Mouse (Mus musculus): Measurements from ENCODE around the gene Agap2. TPM values are rescaled to one million over a fixed set of nuclear protein-coding genes. Genes with fewer than 3 reads are reported as not detected.
"Not testable (repeated sequence)": the region's sequence is repeated elsewhere in the genome, so short reads cannot be mapped to it uniquely, and the experiment has no call there.

Agap2 gene
- total RNA-seq, 2 experiments from 2014 or later = 1.6 TPM

DNA sequence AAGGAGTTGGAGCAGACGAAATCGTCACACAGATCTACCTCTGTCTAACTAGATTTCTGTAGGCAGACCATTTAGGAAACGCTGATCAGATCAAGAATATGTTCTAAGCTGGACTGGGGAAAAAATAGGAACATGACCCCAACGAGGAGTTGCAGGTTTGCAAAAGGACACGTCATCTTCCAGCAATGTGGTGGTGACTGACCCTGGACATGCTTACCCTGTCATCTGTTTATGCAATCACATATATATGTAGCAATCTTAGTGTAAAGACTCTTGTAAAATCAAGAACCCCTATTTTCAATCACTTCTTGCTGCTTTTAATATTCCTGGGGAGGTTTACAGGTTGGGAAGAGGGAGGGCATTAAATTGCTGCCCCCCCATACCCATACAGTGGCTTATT lies 12.6 kb upstream of the Agap2 start:
- peak; percentile 5 for DNase-seq
- no peak for TF ChIP-seq CTCF (IDR thresholded peaks at IDR 0.05)
- peak overlapping the region; percentile 92; the same call in 1 of the 2 replicates for H3K4me3 ChIP-seq
- peak overlapping the region; percentile 58; the same call in 1 of the 2 replicates for H3K27ac ChIP-seq
- intact Hi-C loops (cut with DNase I) = no loop called here

DNA sequence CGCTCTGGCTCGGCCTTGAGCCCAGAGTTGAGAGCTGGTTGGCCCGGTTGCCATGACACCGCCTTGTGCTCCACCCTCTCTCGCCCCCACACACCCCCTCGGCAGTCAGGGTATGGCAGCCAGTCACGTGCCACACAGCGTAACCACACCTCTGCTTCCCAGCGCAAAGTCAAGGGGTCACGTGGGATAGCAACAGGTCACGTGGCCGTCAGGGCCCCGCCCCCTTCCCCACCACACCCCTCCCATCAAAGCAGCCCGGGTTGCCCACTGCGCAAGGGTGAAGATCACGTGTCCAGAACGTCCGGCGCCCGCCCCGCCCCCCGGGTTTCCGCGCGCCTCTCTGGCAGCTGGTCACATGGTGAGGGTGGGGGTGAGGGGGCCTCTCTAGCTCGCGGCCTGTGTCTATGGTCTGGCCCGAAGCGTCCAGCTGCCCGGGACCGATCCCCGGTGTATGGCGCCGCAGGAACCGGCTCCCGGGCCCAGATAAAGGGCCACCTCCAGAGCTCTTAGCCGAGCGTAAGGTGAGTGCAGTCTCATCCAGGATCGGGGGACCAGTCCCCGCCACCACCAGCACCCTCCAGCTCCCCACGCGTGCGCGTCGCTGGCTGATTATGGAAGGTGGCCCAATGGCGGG lies 11.7 kb upstream of the Agap2 start, which contains the start of gene Cdk4:
Gene Cdk4 (plus strand): TSS at position 296 of the 634 bp plus-strand sequence.
- Histone ChIP-seq H3K27ac (peak within 1 kb of the TSS; percentile 95), H3K4me3 (peak within 1 kb of the TSS; percentile 92)
- intact Hi-C loops (cut with DNase I) = no loop called here
- TF ChIP-seq CTCF (IDR thresholded peaks at IDR 0.05) = 0 out of 2 replicates have a peak, but pooled peaks have one; percentile 2
- DNase-seq = peak; percentile 99

DNA sequence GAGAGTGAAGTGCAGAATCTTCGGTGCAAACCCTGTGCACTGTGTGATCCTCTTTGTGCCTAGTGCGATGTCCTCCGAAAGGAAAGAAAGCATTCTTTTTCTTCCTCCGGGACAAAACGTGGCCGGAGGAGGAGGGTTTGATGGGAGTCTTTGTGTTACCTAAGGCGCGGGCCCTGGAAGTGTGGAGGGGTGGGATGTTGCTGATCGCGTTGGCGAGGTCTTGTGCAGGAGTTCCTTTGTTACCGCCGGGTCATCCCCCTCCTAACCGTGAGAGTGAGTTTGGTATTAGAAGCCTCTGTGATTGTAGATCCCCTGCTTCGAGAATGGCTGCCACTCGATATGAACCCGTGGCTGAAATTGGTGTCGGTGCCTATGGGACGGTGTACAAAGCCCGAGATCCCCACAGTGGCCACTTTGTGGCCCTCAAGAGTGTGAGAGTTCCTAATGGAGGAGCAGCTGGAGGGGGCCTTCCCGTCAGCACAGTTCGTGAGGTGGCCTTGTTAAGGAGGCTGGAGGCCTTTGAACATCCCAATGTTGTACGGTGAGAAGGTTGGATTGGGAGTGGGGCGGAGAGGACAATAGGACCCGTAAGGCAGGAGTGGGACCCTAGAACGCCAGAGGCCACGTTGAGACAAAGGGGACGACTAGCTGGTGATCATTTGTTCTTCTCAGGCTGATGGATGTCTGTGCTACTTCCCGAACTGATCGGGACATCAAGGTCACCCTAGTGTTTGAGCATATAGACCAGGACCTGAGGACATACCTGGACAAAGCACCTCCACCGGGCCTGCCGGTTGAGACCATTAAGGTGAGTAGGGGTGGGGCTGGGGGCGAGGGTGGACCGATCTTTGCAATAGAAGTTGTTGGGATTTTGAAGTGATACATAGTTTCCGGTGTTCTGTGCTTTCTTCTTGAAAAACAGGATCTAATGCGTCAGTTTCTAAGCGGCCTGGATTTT lies 10.9 kb upstream of the Agap2 start:
- peak overlapping the region; percentile 95 for H3K27ac ChIP-seq
- DNase-seq = peak; percentile 14
- no peak for TF ChIP-seq CTCF (IDR thresholded peaks at IDR 0.05)
- intact Hi-C loops (cut with DNase I) = no loop called here
- peak overlapping the region; percentile 92 for H3K4me3 ChIP-seq

DNA sequence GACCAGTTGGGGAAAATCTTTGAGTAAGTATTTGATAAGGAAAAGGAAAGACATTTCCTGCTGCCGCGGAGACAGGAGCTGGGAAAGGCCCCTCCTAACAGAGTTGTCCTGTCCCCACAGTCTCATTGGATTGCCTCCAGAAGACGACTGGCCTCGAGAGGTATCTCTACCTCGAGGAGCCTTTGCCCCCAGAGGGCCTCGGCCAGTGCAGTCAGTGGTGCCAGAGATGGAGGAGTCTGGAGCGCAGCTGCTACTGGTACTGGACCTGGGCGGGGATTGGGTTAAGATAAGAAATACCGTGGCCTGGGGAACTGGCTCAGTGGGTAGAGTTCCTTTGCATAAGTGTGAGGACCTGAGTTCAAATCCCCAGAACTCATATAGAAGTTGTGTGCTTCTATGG lies 9.1 kb upstream of the Agap2 start:
- no peak for TF ChIP-seq CTCF (IDR thresholded peaks at IDR 0.05)
- intact Hi-C loops (cut with DNase I) = no loop called here
- H3K27ac ChIP-seq = no peak overlapping the region
- DNase-seq = peak; percentile 15
- H3K4me3 ChIP-seq = no peak overlapping the region

DNA sequence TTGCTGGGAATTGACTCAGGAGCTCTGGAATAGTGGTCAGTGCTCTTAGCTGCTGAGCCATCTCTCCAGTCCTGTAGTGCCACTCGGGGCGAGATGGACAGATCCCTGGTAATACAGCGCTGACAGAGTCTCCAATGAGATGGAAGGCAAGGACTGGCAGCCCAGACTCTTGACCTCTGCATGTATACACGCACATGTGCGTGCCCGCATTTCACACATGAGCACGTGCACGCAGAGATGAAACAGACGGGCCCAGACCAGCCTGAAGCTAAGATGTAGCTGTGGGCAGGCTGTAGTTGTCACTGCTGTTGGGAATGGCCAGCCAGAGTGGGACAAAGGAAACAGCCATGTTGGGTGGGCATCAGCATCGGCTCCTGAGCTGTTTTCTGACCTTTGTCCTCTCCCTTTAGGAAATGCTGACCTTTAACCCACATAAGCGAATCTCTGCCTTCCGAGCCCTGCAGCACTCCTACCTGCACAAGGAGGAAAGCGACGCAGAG lies 8.5 kb upstream of the Agap2 start:
- no peak overlapping the region for H3K4me3 ChIP-seq
- no peak for TF ChIP-seq CTCF (IDR thresholded peaks at IDR 0.05)
- intact Hi-C loops (cut with DNase I) = no loop called here
- H3K27ac ChIP-seq = no peak overlapping the region
- DNase-seq = peak; percentile 13

DNA sequence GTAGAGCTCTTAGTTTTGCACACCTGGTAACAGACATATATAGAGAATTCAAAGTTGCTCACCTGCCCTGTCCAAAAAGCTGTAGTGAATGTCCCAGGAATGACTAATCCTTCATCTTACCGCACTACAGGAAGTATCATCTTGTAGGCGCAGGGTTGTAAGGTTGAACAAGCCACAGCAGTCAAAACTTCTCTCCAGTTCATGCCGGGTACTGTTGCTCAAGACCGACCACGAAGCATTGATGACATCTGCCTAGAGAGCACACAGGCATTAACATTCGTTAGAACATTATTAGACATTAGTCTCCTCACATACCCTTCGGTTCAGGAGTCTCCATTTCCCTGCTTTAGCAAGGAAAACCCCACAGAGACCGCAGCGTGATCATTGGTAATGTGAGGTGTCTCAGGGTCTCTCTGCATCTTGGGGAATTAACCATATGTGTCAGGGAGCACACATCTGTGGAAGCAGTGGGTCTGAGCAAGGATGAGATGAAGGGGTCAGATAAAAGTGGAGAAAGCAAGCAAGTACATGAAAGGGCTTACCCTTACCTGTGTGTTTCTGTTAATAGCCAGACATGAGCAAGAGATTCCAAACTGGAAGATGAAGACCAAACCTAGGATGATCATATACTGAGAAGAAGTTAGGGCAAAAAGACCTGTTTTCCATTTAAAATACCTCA lies 6.6 kb upstream of the Agap2 start:
- no peak overlapping the region for H3K27ac ChIP-seq
- no peak for TF ChIP-seq CTCF (IDR thresholded peaks at IDR 0.05)
- intact Hi-C loops (cut with DNase I) = no loop called here
- no peak for DNase-seq
- peak overlapping the region; percentile 91; the same call in 1 of the 2 replicates for H3K4me3 ChIP-seq

DNA sequence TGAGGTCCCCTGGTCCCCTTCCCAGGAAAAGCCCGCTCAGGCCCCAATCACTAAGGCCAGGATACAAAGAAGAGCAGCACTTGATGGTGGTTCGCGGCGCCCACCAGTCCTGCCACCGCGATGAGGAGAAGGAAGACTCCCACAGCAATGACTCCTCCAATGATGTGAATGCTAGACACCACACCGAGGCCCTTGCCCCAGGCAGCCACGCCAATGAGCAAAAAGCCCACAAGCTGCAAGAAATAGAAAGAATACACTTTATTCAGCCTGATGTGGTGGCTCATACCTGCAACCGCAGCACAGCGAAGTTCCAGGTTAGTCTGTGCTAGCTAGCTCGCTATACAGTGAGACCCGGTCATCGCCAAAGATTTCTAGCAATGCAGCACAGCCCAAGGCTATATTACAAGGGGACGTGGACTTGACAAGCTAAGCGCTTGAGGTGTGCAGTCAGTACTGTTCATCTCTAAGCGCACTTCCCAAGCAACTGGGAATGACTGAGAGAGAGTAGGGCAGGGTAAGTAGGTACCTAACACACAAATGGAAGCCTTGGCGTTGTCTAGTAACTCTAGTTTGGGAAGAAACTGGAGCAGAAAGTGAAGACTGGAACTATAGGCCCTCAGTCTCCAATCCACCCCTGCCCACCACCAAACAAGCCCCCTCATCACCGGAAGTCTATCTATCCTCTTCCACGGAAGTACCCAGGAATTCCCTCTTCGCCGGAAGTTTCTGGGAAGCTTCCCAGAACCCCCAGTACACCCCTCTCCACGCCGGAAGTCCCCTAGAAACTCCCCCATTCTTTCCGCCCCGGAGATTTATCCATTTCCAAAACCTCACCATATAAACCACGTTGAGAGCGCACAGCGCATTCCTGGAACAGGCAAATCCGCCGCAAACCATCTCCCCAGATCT lies 5.5 kb upstream of the Agap2 start:
- TF ChIP-seq CTCF (IDR thresholded peaks at IDR 0.05) = no peak
- intact Hi-C loops (cut with DNase I) = loop anchor here (10.0 kb wide), 1 partner anchor 605 kb away; no protein-coding TSS in a partner anchor
- H3K4me3 ChIP-seq = peak overlapping the region; percentile 91

DNA sequence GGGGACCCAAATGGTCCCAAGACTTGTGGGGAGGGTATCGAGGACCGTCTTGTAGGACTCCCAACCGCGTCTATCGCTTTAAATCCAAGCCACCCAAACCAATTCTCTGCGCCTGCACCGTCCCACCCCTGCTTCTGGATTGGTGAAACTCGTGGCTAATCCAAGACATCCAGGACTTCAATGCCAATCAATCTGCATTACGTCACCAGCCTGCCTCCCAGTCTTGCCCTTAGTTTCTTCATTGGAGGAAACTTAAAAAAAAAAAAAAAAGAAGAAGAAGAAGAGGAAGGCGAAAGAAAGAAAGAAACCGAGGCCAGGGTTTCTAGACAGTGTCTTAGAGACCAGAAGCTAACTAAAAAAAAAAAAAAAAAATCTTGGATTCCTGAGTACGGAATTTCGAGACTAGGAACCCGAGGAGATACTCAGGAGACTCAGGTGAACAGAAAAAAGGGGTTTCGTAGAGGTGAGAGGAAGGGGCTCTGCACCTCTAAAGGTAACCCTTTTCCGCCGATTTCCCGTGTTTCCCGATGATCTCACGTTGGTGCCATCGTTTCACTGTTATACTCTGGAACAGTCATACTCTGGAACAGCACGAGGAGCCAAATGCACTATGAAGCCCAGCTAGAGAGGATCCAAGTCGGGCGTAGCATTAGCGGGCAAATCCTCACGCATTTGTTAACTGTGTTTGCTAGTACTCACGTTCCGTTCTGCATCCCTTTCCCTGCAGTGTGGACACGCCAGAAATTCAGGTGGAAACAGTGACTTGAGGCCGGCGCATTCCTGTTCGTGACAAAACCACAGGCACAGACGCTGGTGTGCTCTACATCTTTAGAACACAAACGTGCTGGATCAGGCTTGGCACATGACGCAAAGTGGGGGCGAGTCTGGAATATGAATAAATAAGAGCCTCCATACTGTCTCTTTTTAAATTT lies 4.6 kb upstream of the Agap2 start, which contains the start of gene Tspan31:
Gene Tspan31 (minus strand): TSS at position 75 of the 932 bp plus-strand sequence.
- intact Hi-C loops (cut with DNase I) = loop anchor here (10.0 kb wide), 1 partner anchor 604 kb away; no protein-coding TSS in a partner anchor
- Histone ChIP-seq H3K4me3 (peak within 1 kb of the TSS; percentile 91), H3K27ac (peak within 1 kb of the TSS; percentile 86)
- no peak for TF ChIP-seq CTCF (IDR thresholded peaks at IDR 0.05)
- peak; percentile 91 for DNase-seq

More for the DNA sequence above, 5.5 kb upstream of the Agap2 start:
- DNase-seq = peak; percentile 17
- H3K27ac ChIP-seq = peak overlapping the region; percentile 86

DNA sequence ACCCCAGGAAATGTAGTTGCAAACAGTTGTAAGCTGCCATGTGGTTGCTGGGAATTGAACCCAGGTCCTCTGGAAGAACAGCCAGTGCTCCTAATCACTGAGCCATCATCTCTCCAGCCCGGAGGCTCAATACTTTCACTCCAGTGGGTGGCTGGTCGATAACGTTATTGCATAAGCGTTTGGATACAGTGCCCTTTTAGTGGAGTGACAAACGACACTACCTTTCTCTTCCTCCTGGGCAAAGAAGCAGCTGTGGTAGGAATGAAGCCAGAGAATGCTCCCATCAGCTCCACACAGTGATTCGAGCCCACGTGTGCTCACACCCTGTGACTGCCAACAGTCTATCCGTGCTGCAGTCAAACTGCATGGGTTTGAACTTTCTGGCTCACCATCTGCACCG lies 3.9 kb upstream of the Agap2 start:
- intact Hi-C loops (cut with DNase I) = loop anchor here (10.0 kb wide), 1 partner anchor 604 kb away; no protein-coding TSS in a partner anchor
- Histone ChIP-seq H3K4me3 (peak overlapping the region; percentile 91), H3K27ac (no peak overlapping the region)
- no peak for TF ChIP-seq CTCF (IDR thresholded peaks at IDR 0.05)
- peak; percentile 12 for DNase-seq

DNA sequence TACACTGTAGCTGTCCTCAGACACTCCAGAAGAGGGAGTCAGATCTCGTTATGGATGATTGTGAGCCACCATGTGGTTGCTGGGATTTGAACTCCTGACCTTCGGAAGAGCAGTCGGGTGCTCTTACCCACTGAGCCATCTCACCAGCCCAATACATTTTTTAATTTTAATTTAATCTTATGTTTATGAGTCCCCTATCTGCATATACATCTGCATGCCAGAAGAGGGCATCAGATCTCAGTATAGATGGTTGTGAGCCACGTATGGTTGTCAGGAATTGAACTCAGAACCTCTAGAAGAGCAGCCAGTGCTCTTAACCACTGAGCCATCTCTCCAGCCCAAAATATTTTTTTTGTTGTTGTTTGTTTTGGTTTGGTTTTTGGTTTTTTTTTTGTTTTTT lies 2.8 kb upstream of the Agap2 start:
- not testable (repeated sequence) for DNase-seq, H3K27ac ChIP-seq, H3K4me3 ChIP-seq
- intact Hi-C loops (cut with DNase I) = loop anchor here (10.0 kb wide), 1 partner anchor 603 kb away; no protein-coding TSS in a partner anchor

DNA sequence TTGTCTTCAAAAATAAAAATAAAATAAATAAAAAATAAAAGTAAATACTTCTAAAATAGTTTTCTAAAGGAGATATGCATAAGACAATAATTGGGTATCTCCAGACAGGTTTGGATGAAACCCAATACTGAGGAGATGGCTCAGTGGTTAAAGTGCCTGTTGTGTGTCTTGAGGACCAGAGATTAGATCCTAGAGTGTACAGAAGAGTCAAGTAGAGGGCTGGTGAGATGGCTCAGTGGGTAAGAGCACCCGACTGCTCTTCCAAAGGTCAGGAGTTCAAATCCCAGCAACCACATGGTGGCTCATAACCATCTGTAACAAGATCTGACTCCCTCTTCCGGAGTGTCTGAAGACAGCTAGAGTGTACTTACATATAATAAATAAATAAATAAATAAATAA lies 2.1 kb upstream of the Agap2 start:
- intact Hi-C loops (cut with DNase I) = loop anchor here (10.0 kb wide), 1 partner anchor 602 kb away; no protein-coding TSS in a partner anchor
- DNase-seq, H3K4me3 ChIP-seq, H3K27ac ChIP-seq: not testable (repeated sequence)

All from gastrocnemius, adult 2 months (tissue).